Mouse (Mus musculus) kidney, adult 8-10 months (tissue): ENCODE data around the gene Sp2.
A peak's percentile ranks its signal among the peaks of the same experiment; 100 is the strongest.

Source experiments
- DNase-seq, 2 experiments: peaks; one replicate each; pipeline ENCODE4 v3.0.0; 2022

The Sp2 gene

GRCm38 (mm10) chr11:96982859-96983258 is at the start of gene Sp2:
Gene Sp2, minus strand, starts transcription at chr11:96982959.
- DNase-seq, result no peak

GRCm38 (mm10) chr11:97032499-97032898 is 49.7 kb upstream of the Sp2 start:
- no peak for DNase-seq

GRCm38 (mm10) chr11:97031977-97032376 is 49.2 kb upstream of the Sp2 start:
- DNase-seq, result peak; percentile 41 to 48

GRCm38 (mm10) chr11:97030426-97030825 is 47.7 kb upstream of the Sp2 start:
- DNase-seq, result peak; percentile 41 to 57

GRCm38 (mm10) chr11:97029686-97030417 is 47.1 kb upstream of the Sp2 start, which contains the start of gene Scrn2:
Gene Scrn2, plus strand, starts transcription at chr11:97029938.
- peak; percentile 87 to 94 for DNase-seq

DNA sequence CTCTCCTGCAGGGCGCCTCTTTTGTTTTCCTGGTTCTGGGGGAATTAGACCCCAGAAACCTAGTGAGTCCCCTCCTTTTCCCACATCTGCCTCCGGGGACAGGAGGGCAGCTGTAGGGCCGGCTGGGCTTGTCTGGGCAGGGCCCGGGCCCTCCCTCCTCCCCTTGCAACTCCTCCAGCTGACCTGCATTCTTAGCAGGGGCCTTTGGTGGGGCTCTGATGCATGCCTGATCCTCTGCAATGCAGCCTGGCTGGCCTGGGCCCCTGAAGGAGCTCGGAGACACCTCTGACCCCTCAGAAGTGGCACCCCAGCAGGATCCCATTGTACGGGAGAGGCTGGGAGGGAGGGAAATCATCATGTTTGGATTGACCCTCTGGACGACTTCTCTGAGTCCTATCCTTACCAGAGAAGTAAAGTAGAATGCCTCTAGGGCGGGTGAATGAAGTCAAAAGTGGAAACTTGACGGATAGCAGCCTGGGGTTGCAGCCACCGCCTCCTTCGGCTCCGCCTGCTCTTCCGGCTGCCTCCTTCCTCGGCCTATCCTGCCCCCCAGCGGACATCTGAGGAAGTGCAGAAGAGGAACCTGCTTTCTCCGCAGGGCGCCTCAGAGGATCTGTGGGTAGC is 43.1 kb upstream of the Sp2 start:
- peak; percentile 79 to 90 for DNase-seq

DNA sequence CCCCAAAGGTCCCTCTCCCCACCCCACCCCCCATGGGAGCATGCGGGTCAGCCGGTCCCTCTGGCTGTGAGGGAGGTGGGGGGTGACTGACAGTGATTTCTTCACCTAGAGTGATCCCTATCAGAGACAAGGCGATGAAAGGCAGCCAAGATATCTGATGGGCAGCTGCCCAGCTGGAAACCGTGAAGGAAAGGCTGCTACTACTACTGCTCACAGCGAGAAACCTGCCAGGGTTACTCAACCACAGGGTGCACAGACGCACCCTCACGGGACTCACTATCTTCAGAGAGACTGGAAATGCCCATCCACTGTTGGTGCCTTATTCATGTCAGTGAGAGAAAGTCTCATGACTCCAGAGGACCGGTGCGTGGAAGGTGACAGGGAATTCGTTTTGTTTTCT is 42.2 kb upstream of the Sp2 start:
- DNase-seq, result no peak

DNA sequence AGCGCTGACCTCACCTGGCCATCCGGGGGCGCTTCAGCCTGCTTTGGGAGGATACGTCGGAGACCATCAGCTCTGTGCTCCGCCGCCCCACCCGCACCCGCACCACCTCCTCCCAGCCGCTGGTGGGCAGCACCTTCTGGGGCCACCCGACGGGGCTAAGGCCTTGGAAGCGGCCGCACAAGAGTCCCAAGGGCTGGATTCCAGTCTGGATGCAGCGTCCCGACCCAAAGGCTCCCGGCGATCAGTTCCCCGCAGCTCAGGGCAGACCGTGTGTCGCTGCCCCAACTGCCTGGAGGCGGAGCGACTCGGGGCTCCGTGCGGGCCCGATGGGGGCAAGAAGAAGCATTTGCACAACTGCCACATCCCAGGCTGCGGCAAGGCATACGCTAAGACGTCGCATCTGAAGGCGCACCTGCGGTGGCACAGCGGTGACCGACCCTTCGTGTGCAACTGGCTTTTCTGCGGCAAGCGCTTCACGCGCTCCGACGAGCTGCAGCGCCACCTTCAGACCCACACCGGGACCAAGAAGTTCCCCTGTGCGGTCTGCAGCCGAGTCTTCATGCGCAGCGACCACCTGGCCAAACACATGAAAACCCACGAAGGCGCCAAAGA is 39.2 kb upstream of the Sp2 start:
- DNase-seq, result peak; percentile 62 to 75

- no peak for DNase-seq
Measured at GRCm38 (mm10) chr11:97021121-97021765, 38.5 kb upstream of the Sp2 start.

GRCm38 (mm10) chr11:97019345-97019708 is 36.6 kb upstream of the Sp2 start:
- no peak for DNase-seq

- no peak for DNase-seq
Measured at GRCm38 (mm10) chr11:97018583-97019344, 36.0 kb upstream of the Sp2 start.

GRCm38 (mm10) chr11:97017696-97018582 is 35.2 kb upstream of the Sp2 start:
- no peak for DNase-seq

GRCm38 (mm10) chr11:97013121-97013670 is 30.4 kb upstream of the Sp2 start, which contains the start of gene Sp6:
Gene Sp6, plus strand, starts transcription at chr11:97013394.
- DNase-seq, result no peak

DNA sequence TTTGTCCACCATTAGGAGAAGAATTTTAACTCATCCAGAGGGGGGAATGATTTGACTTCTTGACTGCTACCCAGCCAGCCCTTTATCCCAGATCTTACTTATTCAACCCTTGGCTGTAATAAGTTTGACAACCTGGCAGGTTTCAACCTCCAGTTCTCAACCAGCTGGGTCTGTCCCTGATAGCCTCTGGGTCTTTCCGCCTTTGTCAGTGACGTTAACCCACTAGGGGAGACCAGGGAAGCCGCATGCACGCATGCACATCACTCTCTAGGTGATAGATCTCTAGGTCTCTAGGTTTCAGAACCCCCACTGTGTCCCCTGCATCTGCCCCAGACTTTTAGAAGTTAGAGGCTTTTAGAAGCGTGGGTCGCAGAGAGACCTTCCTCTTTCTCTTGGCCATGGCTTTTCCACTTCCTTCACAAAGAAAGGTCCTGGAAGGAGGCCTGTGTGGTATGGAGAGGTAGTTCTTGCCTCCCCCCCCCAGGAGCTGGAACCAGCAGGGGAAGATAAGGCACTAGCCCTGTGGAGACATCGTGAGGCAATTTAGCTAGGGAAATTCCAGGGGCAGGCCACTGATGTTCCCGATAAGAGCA is 26.5 kb upstream of the Sp2 start:
- no peak for DNase-seq

GRCm38 (mm10) chr11:97007093-97007794 is 24.5 kb upstream of the Sp2 start:
- no peak for DNase-seq

- no peak for DNase-seq
Measured at GRCm38 (mm10) chr11:97003170-97003569, 20.4 kb upstream of the Sp2 start.

DNA sequence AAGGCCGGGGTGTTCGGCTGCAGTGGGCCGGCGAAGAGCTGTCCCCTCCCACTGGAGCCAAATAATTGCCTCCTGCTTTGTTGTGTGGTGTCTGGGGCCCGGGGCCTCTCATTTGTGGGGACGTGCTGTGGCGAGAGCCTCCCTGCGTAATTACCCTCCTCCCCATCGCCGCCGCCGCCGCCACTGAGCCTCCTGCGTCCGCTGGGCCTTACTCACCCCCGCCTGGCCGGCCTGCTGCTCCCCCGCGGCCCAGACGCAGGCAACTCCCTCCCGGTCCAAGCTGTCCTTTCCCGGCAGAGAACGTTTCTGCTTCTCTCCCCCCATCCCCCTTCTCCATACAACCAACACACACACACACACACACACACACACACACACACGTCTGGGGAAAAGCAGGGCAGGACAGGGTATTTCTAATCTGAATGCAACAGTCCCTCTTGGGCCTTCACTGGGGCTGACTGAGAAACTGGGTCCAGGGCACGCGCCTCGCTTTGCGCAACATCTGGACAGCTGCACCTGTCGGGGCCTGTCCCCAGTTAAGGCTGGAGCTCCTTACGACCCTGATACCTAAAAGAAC is 14.7 kb upstream of the Sp2 start:
- peak in 1 of 2 experiments; percentile 54 for DNase-seq

GRCm38 (mm10) chr11:96996773-96997379 is 14.1 kb upstream of the Sp2 start:
- DNase-seq, result no peak
